Mouse (Mus musculus) liver, embryonic 11.5 days (tissue): ENCODE measurements around the gene Gzmm. TPM values are rescaled to one million over a fixed set of nuclear protein-coding genes. Genes with fewer than 3 reads are reported as not detected.

Experiments used
- ATAC-seq: fragments of 200-750 bp; cut with Nextera tagmentation; replicated peaks from 2 replicates; pipeline ENCODE4 v1.8.0; 2017; ENCODE audit warnings: moderate number of reproducible peaks, mild to moderate bottlenecking, moderate TSS enrichment, moderate library complexity; ENCODE audit not compliant: low FRiP score
- DNase-seq: peaks from one replicate; pipeline ENCODE4 v3.0.0-alpha.2; 2017; ENCODE audit warnings: low spot score
- H3K27ac ChIP-seq: fragments of 300-500 bp; sonication (generic); 2 replicates; pipeline ENCODE4 v1.5.1; 2014; ENCODE audit warnings: mild to moderate bottlenecking, low read depth, low read length, control low read depth
- H3K27me3 ChIP-seq: fragments of 300-500 bp; sonication (generic); replicated peaks from 2 replicates; pipeline ENCODE4 v1.6.1; 2014; ENCODE audit warnings: low read length, mixed read lengths; ENCODE audit not compliant: control insufficient read depth, insufficient read depth
- H3K36me3 ChIP-seq: fragments of 300-500 bp; sonication (generic); 2 replicates; pipeline ENCODE4 v1.6.1; 2014; ENCODE audit warnings: mild to moderate bottlenecking, low read length, moderate library complexity, mixed read lengths; ENCODE audit not compliant: control insufficient read depth, insufficient read depth
- H3K4me1 ChIP-seq: fragments of 300-500 bp; sonication (generic); replicated peaks from 2 replicates; pipeline ENCODE4 v1.6.1; 2014; ENCODE audit warnings: low read length, mixed read lengths; ENCODE audit not compliant: control insufficient read depth, insufficient read depth
- H3K4me2 ChIP-seq: fragments of 300-500 bp; sonication (generic); 2 replicates; pipeline ENCODE4 v1.6.1; 2014; ENCODE audit warnings: mild to moderate bottlenecking, control low read depth, moderate library complexity
- H3K4me3 ChIP-seq: fragments of 300-500 bp; sonication (generic); 2 replicates; pipeline ENCODE4 v1.5.1; 2014; ENCODE audit warnings: low read depth, low read length, control low read depth
- H3K9ac ChIP-seq: fragments of 300-500 bp; sonication (generic); 2 replicates; pipeline ENCODE4 v1.6.1; 2014; ENCODE audit warnings: low read depth, low read length, control low read depth
- H3K9me3 ChIP-seq: fragments of 300-500 bp; sonication (generic); 2 replicates; pipeline ENCODE4 v1.6.1; 2016; ENCODE audit warnings: low read length, inconsistent platforms, mixed read lengths; ENCODE audit not compliant: control insufficient read depth
- WGBS: fragments of 180-500 bp; shearing (Covaris S2); extraction: QIAGEN DNeasy Blood & Tissue Kit; methylation state at CpG from one replicate; pipeline ENCODE4 v1.1.7; 2014; 5-methylcytosine and 5-hydroxymethylcytosine counted together
- polyA plus RNA-seq: library from polyadenylated mRNA; unstranded; fragments of >200 nt; fragmentation: Nextera tagmentation; extraction: Ambion mirVana; gene quantifications from 2 replicates; pipeline ENCODE4 v1.2.1, GENCODE M21; 2014

Gzmm gene
- polyA plus RNA-seq, 1 experiment from 2014 or later = 0.16 TPM

GRCm38 (mm10) chr10:79704065-79704969 is 15.5 kb downstream of the Gzmm start, which contains the start of gene Bsg:
Bsg (plus strand) TSS chr10:79704491.
- peaks cover 20% of the 10 kb centered on the region; the same call in 1 of the 2 replicates for H3K36me3 ChIP-seq
- no peaks in the 10 kb centered on the region for H3K9me3 ChIP-seq
- WGBS = under 1% methylated on average over 65 of the region's 65 CpGs
- H3K27me3 ChIP-seq = no peaks in the 10 kb centered on the region
- H3K9ac ChIP-seq = peak within 1 kb of the TSS; percentile 98
- H3K4me3 ChIP-seq = peak within 1 kb of the TSS; percentile 95
- H3K4me1 ChIP-seq = peaks cover 47% of the 10 kb centered on the region
- H3K27ac ChIP-seq = peak within 1 kb of the TSS; percentile 92
- peak within 1 kb of the TSS; percentile 82 for H3K4me2 ChIP-seq
- peak; percentile 90 for ATAC-seq
- DNase-seq = peak; percentile 99

- Histone ChIP-seq H3K27me3 (no peaks in the 10 kb centered on the region), H3K4me2 (peak overlapping the region; percentile 82), H3K27ac (peak overlapping the region; percentile 92), H3K9ac (peak overlapping the region; percentile 98), H3K4me3 (peak overlapping the region; percentile 95), H3K4me1 (peaks cover 52% of the 10 kb centered on the region), H3K36me3 (peaks cover 27% of the 10 kb centered on the region), H3K9me3 (no peaks in the 10 kb centered on the region)
- no peak for ATAC-seq
- 1% methylated on average over 10 of the region's 10 CpGs for WGBS
- no peak for DNase-seq
These were observed 16.1 kb downstream of the Gzmm start for GRCm38 (mm10) chr10:79704970-79705360.

DNA sequence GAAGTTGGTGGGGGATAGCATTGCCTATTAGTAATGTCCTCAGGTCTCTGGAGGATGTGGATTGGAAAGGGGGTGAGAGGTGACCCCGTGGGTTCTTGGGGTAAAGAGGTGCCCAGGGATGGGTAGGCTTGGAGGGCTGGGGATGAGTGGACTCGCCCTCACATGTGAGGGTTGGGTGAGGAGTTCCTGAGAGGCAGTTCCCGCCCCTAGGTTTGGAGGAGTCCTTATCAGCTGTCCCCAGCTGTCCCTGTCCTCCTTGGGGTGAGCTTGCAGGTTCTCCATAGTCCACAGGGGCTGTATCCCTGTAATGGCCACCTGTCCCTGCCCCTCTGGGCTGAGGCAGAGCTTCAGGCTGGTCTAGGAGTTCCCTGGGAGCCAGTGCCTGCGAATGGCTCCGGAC is 17.1 kb downstream of the Gzmm start:
- 52% methylated on average over 5 of the region's 5 CpGs for WGBS
- Histone ChIP-seq H3K9me3 (no peaks in the 10 kb centered on the region), H3K9ac (peak overlapping the region; percentile 98), H3K4me3 (peak overlapping the region; percentile 95), H3K27ac (peak overlapping the region; percentile 92), H3K4me2 (peak overlapping the region; percentile 82), H3K36me3 (peaks cover 37% of the 10 kb centered on the region), H3K27me3 (no peaks in the 10 kb centered on the region), H3K4me1 (peaks cover 48% of the 10 kb centered on the region)
- ATAC-seq (peak; percentile 78), DNase-seq (peak; percentile 63)

DNA sequence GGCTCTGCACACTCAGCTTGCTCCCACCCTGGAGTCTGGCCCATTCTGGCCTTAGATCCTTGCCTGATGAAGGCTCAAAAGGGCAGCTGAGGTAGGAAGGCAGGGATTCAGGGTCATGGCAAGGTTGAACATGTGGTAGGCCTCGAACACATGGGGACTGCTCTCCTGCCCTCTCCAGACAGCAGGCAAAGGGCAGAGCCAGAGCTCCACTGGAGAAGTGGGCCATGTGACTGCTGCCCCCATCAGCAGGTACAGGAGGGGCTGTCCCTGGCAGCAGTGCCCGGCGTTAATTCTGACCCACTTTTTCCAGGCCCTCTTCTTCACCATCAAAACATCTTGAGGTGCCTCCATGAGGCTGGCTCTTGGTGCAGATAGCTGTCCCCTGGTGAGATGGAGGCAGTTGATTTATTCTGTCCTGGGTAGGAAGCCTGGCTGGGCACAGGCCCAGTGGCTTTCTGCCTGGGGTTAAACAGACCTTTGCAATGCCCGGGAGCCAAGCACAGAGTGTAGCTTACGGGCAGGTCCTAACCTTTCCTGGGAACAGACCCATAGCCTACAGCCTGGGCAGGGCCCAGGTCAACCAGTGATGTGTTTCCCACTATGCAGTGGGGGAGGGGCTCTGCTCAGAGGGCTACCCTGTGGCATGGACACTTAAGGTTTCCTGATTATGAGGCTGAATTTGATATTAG is 17.7 kb downstream of the Gzmm start:
- H3K4me1 ChIP-seq = peaks cover 44% of the 10 kb centered on the region
- ATAC-seq (no peak), DNase-seq (no peak)
- H3K9ac ChIP-seq = peak overlapping the region; percentile 98
- WGBS = 65% methylated on average over 5 of the region's 5 CpGs
- peak overlapping the region; percentile 95 for H3K4me3 ChIP-seq
- H3K4me2 ChIP-seq = peak overlapping the region; percentile 82
- peak overlapping the region; percentile 92 for H3K27ac ChIP-seq
- peaks cover 43% of the 10 kb centered on the region for H3K36me3 ChIP-seq
- no peaks in the 10 kb centered on the region for H3K27me3 ChIP-seq
- H3K9me3 ChIP-seq = no peaks in the 10 kb centered on the region

DNA sequence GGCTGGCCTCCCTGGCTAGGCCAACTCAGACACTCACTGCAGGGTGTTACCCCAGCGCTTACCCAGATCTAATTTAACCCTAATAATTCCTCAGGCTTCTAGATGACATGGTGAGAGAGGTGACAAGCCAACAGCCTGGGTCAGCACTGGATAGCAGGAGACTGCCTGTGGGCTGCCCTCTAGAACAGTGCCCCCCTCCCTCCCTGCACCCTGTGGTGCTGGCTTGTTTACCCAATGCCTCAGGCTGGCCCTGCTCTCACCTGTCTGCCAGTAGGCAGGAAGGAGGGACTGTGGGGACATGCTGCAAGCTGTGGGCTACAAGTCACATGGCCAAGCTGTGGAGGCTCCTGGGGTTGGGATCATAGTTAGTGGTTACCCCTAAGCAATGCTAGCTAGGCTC is 18.3 kb downstream of the Gzmm start:
- Histone ChIP-seq H3K27ac (peak overlapping the region; percentile 92), H3K36me3 (peaks cover 48% of the 10 kb centered on the region), H3K9ac (peak overlapping the region; percentile 98), H3K4me3 (peak overlapping the region; percentile 95), H3K27me3 (no peaks in the 10 kb centered on the region), H3K4me2 (peak overlapping the region; percentile 82), H3K4me1 (peaks cover 44% of the 10 kb centered on the region), H3K9me3 (no peaks in the 10 kb centered on the region)
- DNase-seq = no peak
- ATAC-seq = no peak
- WGBS = 68% methylated on average over 1 of the region's 1 CpGs

GRCm38 (mm10) chr10:79707759-79708158 is 18.9 kb downstream of the Gzmm start:
- 65% methylated on average over 4 of the region's 4 CpGs for WGBS
- peak overlapping the region; percentile 98 for H3K9ac ChIP-seq
- peaks cover 48% of the 10 kb centered on the region for H3K36me3 ChIP-seq
- no peak overlapping the region for H3K27ac ChIP-seq
- H3K4me1 ChIP-seq = peaks cover 48% of the 10 kb centered on the region
- no peaks in the 10 kb centered on the region for H3K27me3 ChIP-seq
- no peak for ATAC-seq
- no peaks in the 10 kb centered on the region for H3K9me3 ChIP-seq
- peak overlapping the region; percentile 82; the same call in 1 of the 2 replicates for H3K4me2 ChIP-seq
- no peak for DNase-seq
- H3K4me3 ChIP-seq = peak overlapping the region; percentile 95

GRCm38 (mm10) chr10:79708668-79709067 is 19.8 kb downstream of the Gzmm start:
- Histone ChIP-seq H3K9me3 (no peaks in the 10 kb centered on the region), H3K4me2 (0 out of 2 replicates have a peak overlapping the region, but pooled peaks have one; percentile 30), H3K4me3 (peak overlapping the region; percentile 19; the same call in 1 of the 2 replicates), H3K36me3 (peaks cover 48% of the 10 kb centered on the region), H3K27ac (no peak overlapping the region), H3K4me1 (peaks cover 52% of the 10 kb centered on the region), H3K9ac (no peak overlapping the region), H3K27me3 (no peaks in the 10 kb centered on the region)
- no peak for DNase-seq
- ATAC-seq = no peak
- WGBS = 91% methylated on average over 21 of the region's 21 CpGs

DNA sequence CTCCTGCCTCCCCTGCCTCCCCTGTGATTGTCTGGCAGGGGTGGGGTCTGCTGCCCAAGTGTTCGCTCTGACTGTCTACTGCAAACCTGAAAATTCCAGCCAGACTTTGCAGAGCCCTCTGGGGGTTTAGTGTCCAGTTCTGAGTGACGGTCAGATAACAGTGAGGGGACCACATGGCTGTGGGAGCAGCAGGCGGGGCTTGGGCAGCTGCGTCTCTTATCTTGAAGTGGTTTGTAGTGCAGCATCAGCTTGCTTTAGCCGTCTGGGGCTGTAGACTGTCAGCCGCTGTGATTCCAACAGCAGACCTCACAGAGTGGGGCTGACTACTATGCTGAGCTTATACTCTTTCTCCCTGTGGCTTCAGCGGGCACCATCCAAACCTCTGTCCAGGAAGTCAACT is 20.5 kb downstream of the Gzmm start:
- ATAC-seq = no peak
- 0 out of 2 replicates have a peak overlapping the region, but pooled peaks have one; percentile 16 for H3K27ac ChIP-seq
- WGBS = 36% methylated on average over 7 of the region's 7 CpGs
- peaks cover 52% of the 10 kb centered on the region for H3K4me1 ChIP-seq
- H3K4me2 ChIP-seq = no peak overlapping the region
- no peaks in the 10 kb centered on the region for H3K9me3 ChIP-seq
- H3K4me3 ChIP-seq = no peak overlapping the region
- H3K27me3 ChIP-seq = no peaks in the 10 kb centered on the region; the same call in 1 of the 2 replicates
- no peak for DNase-seq
- H3K36me3 ChIP-seq = peaks cover 48% of the 10 kb centered on the region
- H3K9ac ChIP-seq = no peak overlapping the region
